In the genomic region with DNA sequence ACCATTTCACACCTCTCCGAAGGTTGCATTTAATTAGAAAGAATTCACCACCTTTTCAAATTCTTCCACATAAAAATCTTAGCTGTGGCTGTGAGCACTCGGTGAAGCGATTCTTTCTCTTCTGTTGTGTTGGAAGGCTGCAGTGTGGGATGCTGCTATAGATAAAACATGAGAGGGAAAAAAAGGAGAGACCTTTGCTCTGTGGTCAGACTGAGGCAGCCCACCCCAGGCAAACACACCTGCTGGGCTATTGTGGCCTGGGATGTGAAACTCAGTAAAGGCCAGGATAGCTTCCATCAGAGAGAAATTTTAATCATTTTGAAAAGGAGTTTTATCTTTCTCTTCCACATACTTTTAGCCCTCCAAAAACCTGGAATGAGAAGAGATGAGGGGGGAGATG, we compare ENCODE assay signal across 25 mouse cellular contexts.
"Had no signal": no experiment of that assay in that cellular context is flagged by ENCODE, and none has a peak within 500 bp of the region (broad histone marks: within the 10 kb centered on the region; RNA-seq: fewer than 3 reads in every experiment).

No protein-coding gene starts in this region.

- H3K27ac ChIP-seq: heart, embryonic 13.5 days; heart, embryonic 15.5 days; hindbrain, embryonic 13.5 days; hindbrain, embryonic 15.5 days; hindbrain, postnatal 0 days; kidney, embryonic 15.5 days; kidney, postnatal 0 days; layer of hippocampus, adult 2 months; left cerebral cortex, adult 2 months; limb, embryonic 10.5 days; limb, embryonic 12.5 days had no signal

- DNase-seq: gastrocnemius, postnatal 14 days; gastrocnemius, postnatal 36 days; heart, adult 18-20 months; heart, postnatal 14 days; heart, postnatal 36 days; kidney, adult 11 months; kidney, adult 2 months; kidney, adult 9 months; kidney, postnatal 25 days; kidney, postnatal 4 days; liver had no signal

- H3K4me2 ChIP-seq: heart, embryonic 11.5 days; heart, embryonic 13.5 days; heart, embryonic 15.5 days; hindbrain, embryonic 13.5 days; hindbrain, embryonic 15.5 days; kidney, embryonic 15.5 days; limb, embryonic 12.5 days; liver, embryonic 11.5 days had no signal

- ATAC-seq: hindbrain, postnatal 0 days; intestine, embryonic 16.5 days had no signal

- H3K9me3 ChIP-seq: heart, embryonic 13.5 days; heart, embryonic 15.5 days; hindbrain, embryonic 13.5 days; hindbrain, embryonic 15.5 days; kidney, embryonic 15.5 days; limb, embryonic 10.5 days; limb, embryonic 12.5 days had no signal

- H3K4me3 ChIP-seq: heart, embryonic 13.5 days; heart, embryonic 15.5 days; hindbrain, embryonic 13.5 days; hindbrain, embryonic 15.5 days; kidney, embryonic 15.5 days; layer of hippocampus, adult 2 months; left cerebral cortex, adult 2 months; limb, embryonic 10.5 days; limb, embryonic 12.5 days had no signal

- H3K36me3 ChIP-seq: heart, embryonic 13.5 days; heart, embryonic 15.5 days; hindbrain, embryonic 13.5 days; hindbrain, embryonic 15.5 days; kidney, embryonic 15.5 days; limb, embryonic 10.5 days; limb, embryonic 12.5 days had no signal

- H3K27me3 ChIP-seq: heart, embryonic 13.5 days; heart, embryonic 15.5 days; hindbrain, embryonic 13.5 days; hindbrain, embryonic 15.5 days; kidney, embryonic 15.5 days; limb, embryonic 12.5 days had no signal

- H3K9ac ChIP-seq: heart, embryonic 13.5 days; heart, embryonic 15.5 days; hindbrain, embryonic 13.5 days; hindbrain, embryonic 15.5 days; kidney, embryonic 15.5 days; limb, embryonic 12.5 days had no signal

- H3K4me1 ChIP-seq: heart, embryonic 13.5 days; heart, embryonic 15.5 days; hindbrain, embryonic 13.5 days; hindbrain, embryonic 15.5 days; limb, embryonic 10.5 days; limb, embryonic 12.5 days had no signal
